Mouse (Mus musculus): ENCODE data around the gene Fam78b.

GRCm38 (mm10) chr1:167126292-167126691 is 125.1 kb downstream of the Fam78b start:
- TF ChIP-seq POLR2A (IDR thresholded peaks at IDR 0.05; ENCODE audit: borderline replicate concordance, extremely low read depth, low read depth, low read length) (no peak), CTCF (IDR thresholded peaks at IDR 0.05; ENCODE audit: insufficient read depth, low read length) (no peak)

All from lung, adult 2 months (tissue).